ENCODE assay signal across 14 mouse cellular contexts in genomic region chr10:61028598-61028997, GRCm38 (mm10).
DNase-seq lines count a peak whose midpoint lies in the region; ATAC-seq and TF ChIP-seq lines count a peak whose summit lies in the region.
"Had no signal": no experiment of that assay in that cellular context is flagged by ENCODE, and none has a peak within 500 bp of the region (broad histone marks: within the 10 kb centered on the region; RNA-seq: fewer than 3 reads in every experiment).

No protein-coding gene starts in this region.

- H3K27me3 ChIP-seq in cerebellum, adult 2 months (ENCODE audit: control insufficient read depth, insufficient read depth, low read length) = no peaks in the 10 kb centered on the region
- no peaks in the 10 kb centered on the region for H3K27me3 ChIP-seq in heart, adult 2 months (ENCODE audit: control insufficient read depth, insufficient read depth, low read length)
- no peaks in the 10 kb centered on the region for H3K27me3 ChIP-seq in heart, embryonic 11.5 days (ENCODE audit: control insufficient read depth, insufficient read depth, low read length)
- no peaks in the 10 kb centered on the region for H3K27me3 ChIP-seq in heart, postnatal 0 days (ENCODE audit: control insufficient read depth, insufficient read depth, low read length)
- H3K27me3 ChIP-seq in liver, embryonic 11.5 days (replicated peaks; ENCODE audit: control insufficient read depth, insufficient read depth, low read length) = no peaks in the 10 kb centered on the region
- H3K27me3 ChIP-seq: embryonic facial prominence, embryonic 13.5 days; forebrain, embryonic 12.5 days; liver, embryonic 15.5 days; neural tube, embryonic 12.5 days had no signal

- no peaks in the 10 kb centered on the region for H3K9me3 ChIP-seq in heart, embryonic 11.5 days (replicated peaks; ENCODE audit: control insufficient read depth, low read length)
- H3K9me3 ChIP-seq in heart, postnatal 0 days (replicated peaks; ENCODE audit: control insufficient read depth, low read length) = no peaks in the 10 kb centered on the region
- no peaks in the 10 kb centered on the region for H3K9me3 ChIP-seq in liver, embryonic 11.5 days (ENCODE audit: control insufficient read depth, low read length)
- H3K9me3 ChIP-seq: embryonic facial prominence, embryonic 13.5 days; forebrain, embryonic 12.5 days; liver, embryonic 15.5 days; megakaryocyte, embryonic 14.5 days; neural tube, embryonic 12.5 days had no signal

- TF ChIP-seq EP300 in heart, adult 2 months (IDR thresholded peaks at IDR 0.05; ENCODE audit: insufficient read depth, low read depth, low read length) = 0 out of 2 replicates have a peak, but pooled peaks have one; percentile 14
- TF ChIP-seq EP300 in heart, postnatal 0 days (IDR thresholded peaks at IDR 0.05; ENCODE audit: low read depth) = no peak

- TF ChIP-seq POLR2A in cerebellum, adult 2 months (IDR thresholded peaks at IDR 0.05; ENCODE audit: borderline replicate concordance, insufficient read depth, low read length) = no peak
- TF ChIP-seq POLR2A in heart, adult 2 months (IDR thresholded peaks at IDR 0.05; ENCODE audit: insufficient read depth, low read depth, low read length) = no peak

- H3K79me2 ChIP-seq in heart, adult 2 months (replicated peaks; ENCODE audit: control insufficient read depth, insufficient read depth, low read length) = no peaks in the 10 kb centered on the region

- TF ChIP-seq CTCF in cerebellum, adult 2 months (IDR thresholded peaks at IDR 0.05; ENCODE audit: borderline replicate concordance, insufficient read depth, low read depth, low read length) = no peak
- no peak for TF ChIP-seq CTCF in heart, adult 2 months (IDR thresholded peaks at IDR 0.05)
- TF ChIP-seq CTCF in heart, postnatal 0 days (IDR thresholded peaks at IDR 0.05; ENCODE audit: low read depth) = no peak

- H3K9ac ChIP-seq in heart, adult 2 months (ENCODE audit: low read depth, low read length) = no peak overlapping the region
- H3K9ac ChIP-seq in heart, embryonic 11.5 days (ENCODE audit: low read depth, low read length) = no peak overlapping the region
- no peak overlapping the region for H3K9ac ChIP-seq in heart, postnatal 0 days (replicated peaks; ENCODE audit: low read depth, low read length)
- H3K9ac ChIP-seq in liver, embryonic 11.5 days (ENCODE audit: low read depth, low read length) = no peak overlapping the region
- H3K9ac ChIP-seq: embryonic facial prominence, embryonic 13.5 days; forebrain, embryonic 12.5 days; liver, embryonic 15.5 days; neural tube, embryonic 12.5 days had no signal

- H3K4me2 ChIP-seq in heart, embryonic 11.5 days = no peak overlapping the region
- no peak overlapping the region for H3K4me2 ChIP-seq in heart, postnatal 0 days (ENCODE audit: low read depth, low read length)
- no peak overlapping the region for H3K4me2 ChIP-seq in liver, embryonic 11.5 days
- H3K4me2 ChIP-seq: embryonic facial prominence, embryonic 13.5 days; forebrain, embryonic 12.5 days; liver, embryonic 15.5 days; neural tube, embryonic 12.5 days had no signal

- no peak overlapping the region for H3K4me3 ChIP-seq in cerebellum, adult 2 months (replicated peaks; ENCODE audit: insufficient read depth, low read depth, low read length)
- H3K4me3 ChIP-seq in heart, adult 2 months = no peak overlapping the region
- no peak overlapping the region for H3K4me3 ChIP-seq in heart, embryonic 11.5 days (ENCODE audit: low read depth, low read length)
- H3K4me3 ChIP-seq in heart, postnatal 0 days (ENCODE audit: low read depth, low read length) = no peak overlapping the region
- H3K4me3 ChIP-seq in liver, embryonic 11.5 days (ENCODE audit: low read depth, low read length) = no peak overlapping the region
- H3K4me3 ChIP-seq: embryonic facial prominence, embryonic 13.5 days; forebrain, embryonic 12.5 days; liver, embryonic 15.5 days; megakaryocyte, embryonic 14.5 days; neural tube, embryonic 12.5 days had no signal

- ATAC-seq in heart, embryonic 11.5 days (replicated peaks; ENCODE audit: insufficient number of reproducible peaks, low FRiP score, low TSS enrichment) = no peak
- peak; percentile 65; the same call in 1 of the 2 replicates for ATAC-seq in heart, postnatal 0 days (ENCODE audit: insufficient read depth, low read depth)
- no peak for ATAC-seq in liver, embryonic 11.5 days (replicated peaks; ENCODE audit: low FRiP score)

- DNase-seq in cerebellum, adult 2 months = peak; percentile 21 to 30
- DNase-seq in cerebellum, adult 11 months = no peak
- peak; percentile 31 to 49 for DNase-seq in heart, adult 2 months
- DNase-seq in Muller cell, postnatal 12 days (ENCODE audit: inconsistent ontology term) = peak; percentile 92
- peak; percentile 57 for DNase-seq in heart, postnatal 0 days (ENCODE audit: low spot score)
- DNase-seq in left cerebral cortex, postnatal 10 days (ENCODE audit: extremely low spot score in 1 of 2, low spot score in 2 of 2) = no peak
- no peak for DNase-seq in liver, embryonic 11.5 days (ENCODE audit: low spot score)
- DNase-seq: thymus, postnatal 36 days had no signal

- no peaks in the 10 kb centered on the region for H3K36me3 ChIP-seq in heart, adult 2 months (ENCODE audit: control insufficient read depth, insufficient read depth, low read length)
- no peaks in the 10 kb centered on the region for H3K36me3 ChIP-seq in heart, embryonic 11.5 days (ENCODE audit: control insufficient read depth, insufficient read depth, low read length)
- no peaks in the 10 kb centered on the region for H3K36me3 ChIP-seq in heart, postnatal 0 days (replicated peaks; ENCODE audit: control insufficient read depth, insufficient read depth, low read length)
- H3K36me3 ChIP-seq in liver, embryonic 11.5 days (ENCODE audit: control insufficient read depth, insufficient read depth, low read length) = no peaks in the 10 kb centered on the region
- H3K36me3 ChIP-seq: embryonic facial prominence, embryonic 13.5 days; forebrain, embryonic 12.5 days; liver, embryonic 15.5 days; neural tube, embryonic 12.5 days had no signal

- no peaks in the 10 kb centered on the region; the same call in 1 of the 2 replicates for H3K4me1 ChIP-seq in cerebellum, adult 2 months (ENCODE audit: control insufficient read depth, insufficient read depth, low read length)
- H3K4me1 ChIP-seq in heart, adult 2 months (ENCODE audit: control insufficient read depth, insufficient read depth, low read length) = peaks cover 3% of the 10 kb centered on the region; the same call in 1 of the 2 replicates
- 0 out of 2 replicates have a peak, but pooled peaks cover 6% of the 10 kb centered on the region for H3K4me1 ChIP-seq in heart, embryonic 11.5 days (ENCODE audit: control insufficient read depth, insufficient read depth, low read length)
- H3K4me1 ChIP-seq in heart, postnatal 0 days (ENCODE audit: control insufficient read depth, insufficient read depth) = peaks cover 16% of the 10 kb centered on the region
- H3K4me1 ChIP-seq in liver, embryonic 11.5 days (replicated peaks; ENCODE audit: control insufficient read depth, insufficient read depth, low read length) = no peaks in the 10 kb centered on the region
- H3K4me1 ChIP-seq: embryonic facial prominence, embryonic 13.5 days; forebrain, embryonic 12.5 days; liver, embryonic 15.5 days; megakaryocyte, embryonic 14.5 days; neural tube, embryonic 12.5 days had no signal

- intact Hi-C loops in heart, adult 2 months (cut with DNase I) = no loop called here
- intact Hi-C loops in left cerebral cortex, postnatal 10 days (cut with DNase I) = no loop called here

- 61% methylated on average over 5 of the region's 5 CpGs for WGBS in cerebellum, adult 2 months
- 45% methylated on average over 5 of the region's 5 CpGs for WGBS in heart, adult 2 months
- 69% methylated on average over 5 of the region's 5 CpGs for WGBS in heart, embryonic 11.5 days (ENCODE audit: insufficient replicate concordance)
- WGBS in heart, postnatal 0 days = 31% methylated on average over 5 of the region's 5 CpGs
- WGBS in liver, embryonic 11.5 days = 67% methylated on average over 5 of the region's 5 CpGs

- H3K27ac ChIP-seq in cerebellum, adult 2 months (ENCODE audit: insufficient read depth, low read length) = no peak overlapping the region
- H3K27ac ChIP-seq in heart, adult 2 months = no peak overlapping the region
- no peak overlapping the region for H3K27ac ChIP-seq in heart, embryonic 11.5 days (ENCODE audit: low read depth, low read length)
- H3K27ac ChIP-seq in heart, postnatal 0 days (ENCODE audit: low read depth) = peak overlapping the region; percentile 58; the same call in 1 of the 2 replicates
- no peak overlapping the region for H3K27ac ChIP-seq in liver, embryonic 11.5 days (ENCODE audit: low read depth, low read length)
- H3K27ac ChIP-seq: embryonic facial prominence, embryonic 13.5 days; forebrain, embryonic 12.5 days; liver, embryonic 15.5 days; neural tube, embryonic 12.5 days had no signal

Comparison
In these comparisons a context has a peak if more than half of its experiments do, and no peak if none do; other contexts are left out.
1. DNase-seq: peak in cerebellum, adult 2 months (2 of 2), heart, adult 2 months (2 of 2), Muller cell, postnatal 12 days (single experiment) and heart, postnatal 0 days (single experiment); none in cerebellum, adult 11 months (single experiment), left cerebral cortex, postnatal 10 days (0 of 2) and liver, embryonic 11.5 days (single experiment).